16 mouse cellular contexts compared by ENCODE assay signal in genomic region chr3:106250763-106251399, GRCm38 (mm10). TPM values are rescaled to one million over a fixed set of nuclear protein-coding genes. Genes with fewer than 3 reads are reported as not detected.
"Had no signal": no experiment of that assay in that cellular context is flagged by ENCODE, and none has a peak within 500 bp of the region (broad histone marks: within the 10 kb centered on the region; RNA-seq: fewer than 3 reads in every experiment).

No protein-coding gene starts in this region.

RNA-seq across cellular contexts. Expression of gene Chil4, which starts 31.6 kb away (rescaled TPM):
- total RNA-seq: layer of hippocampus, adult 2 months; layer of hippocampus, postnatal 25 days; left cerebral cortex, adult 18-20 months; left cerebral cortex, postnatal 25 days had no signal
- polyA plus RNA-seq: kidney, embryonic 14.5 days; limb, embryonic 10.5 days; limb, embryonic 13.5 days; liver, embryonic 12.5 days; liver, embryonic 15.5 days; midbrain, embryonic 15.5 days; neural tube, embryonic 14.5 days; small intestine, adult 2 months; spleen, adult 2 months; stomach, embryonic 16.5 days; testis, adult 2 months; urinary bladder, adult 2 months had no signal
